Mouse (Mus musculus) heart, adult 2 months (tissue): ENCODE measurements at regions not wholly inside any gene's neighbourhood (a gene's known extent, or its start where the extent isn't known, plus 50 kb on each side); places are given as distances from the start of the nearest gene placed in this dataset.

Source experiments
- EP300 ChIP-seq: fragments of 200-500 bp; IDR thresholded peaks from 2 replicates; pipeline ENCODE4 v1.6.1; 2011; ENCODE audit warnings: low read depth, low read length, control low read depth; ENCODE audit not compliant: insufficient read depth
- POLR2A ChIP-seq: fragments of 200-500 bp; IDR thresholded peaks from 2 replicates; pipeline ENCODE4 v1.6.1; 2011; ENCODE audit warnings: mild to moderate bottlenecking, low read depth, low read length, control low read depth; ENCODE audit not compliant: insufficient read depth

DNA sequence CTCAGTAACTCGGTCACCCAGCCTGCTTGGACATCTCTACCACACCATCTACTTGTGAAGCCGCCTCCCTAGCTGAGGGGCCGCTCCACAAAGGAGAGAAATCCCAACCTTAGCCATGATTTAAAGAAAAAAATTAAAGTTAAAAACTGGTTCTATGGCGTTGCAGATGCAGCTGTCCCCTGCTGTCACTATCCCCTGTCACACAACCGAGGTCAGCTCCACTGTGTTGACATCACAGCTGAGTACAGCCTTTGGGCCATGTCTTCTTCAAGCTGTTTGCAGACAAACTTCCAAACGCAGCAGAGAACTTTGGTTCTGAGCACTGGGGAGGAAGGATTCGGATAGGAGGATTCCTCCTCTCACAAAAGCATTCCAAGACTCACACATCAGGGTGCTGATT is 278.1 kb upstream of the Pabpc6 start:
- TF ChIP-seq EP300 (no peak), POLR2A (no peak)
